Mouse (Mus musculus) G1E (cell line): ENCODE measurements at regions not wholly inside any gene's neighbourhood (a gene's known extent, or its start where the extent isn't known, plus 50 kb on each side); places are given as distances from the start of the nearest gene placed in this dataset.

ENCODE experiments used
- CTCF ChIP-seq: IDR thresholded peaks from 2 replicates; pipeline ENCODE4 v1.5.1; 2012; ENCODE audit warnings: low read depth, low read length, inconsistent platforms, mixed read lengths
- GATA1 ChIP-seq: IDR thresholded peaks from 2 replicates; pipeline ENCODE4 v1.6.1; 2012; ENCODE audit warnings: borderline replicate concordance, low read length, inconsistent platforms, mixed read lengths
- POLR2AphosphoS5 ChIP-seq: IDR thresholded peaks from 2 replicates; pipeline ENCODE4 v1.6.1; 2012; ENCODE audit warnings: low read depth, low read length, inconsistent platforms; ENCODE audit not compliant: insufficient replicate concordance

GRCm38 (mm10) chr11:23170813-23171212 lies 85.0 kb upstream of the Xpo1 start:
- no peak for TF ChIP-seq GATA1
- TF ChIP-seq CTCF = no peak
- no peak for TF ChIP-seq POLR2AphosphoS5
